ENCODE assay signal across 13 mouse cellular contexts in genomic region chr7:46236363-46236762, GRCm38 (mm10). TPM values are rescaled to one million over a fixed set of nuclear protein-coding genes. Genes with fewer than 3 reads are reported as not detected.
A peak's percentile ranks its signal among the peaks of the same experiment; 100 is the strongest.
DNase-seq lines count a peak whose midpoint lies in the region; ATAC-seq and TF ChIP-seq lines count a peak whose summit lies in the region.
"Had no signal": no experiment of that assay in that cellular context is flagged by ENCODE, and none has a peak within 500 bp of the region (broad histone marks: within the 10 kb centered on the region; RNA-seq: fewer than 3 reads in every experiment).

No protein-coding gene starts in this region.

- TF ChIP-seq POLR2A in small intestine, adult 2 months (IDR thresholded peaks at IDR 0.05; ENCODE audit: low read depth, low read length), result peak; percentile 41; the same call in 1 of the 2 replicates

- ATAC-seq in intestine, embryonic 15.5 days, result peak; percentile 76
- ATAC-seq: liver, embryonic 12.5 days had no signal

- 0 out of 2 replicates have a peak overlapping the region, but pooled peaks have one; percentile 21 for H3K9ac ChIP-seq in intestine, embryonic 15.5 days
- H3K9ac ChIP-seq: heart, embryonic 13.5 days; liver, embryonic 12.5 days had no signal

- TF ChIP-seq CTCF in gastrocnemius, adult 2 months (IDR thresholded peaks at IDR 0.05), result no peak
- TF ChIP-seq CTCF in small intestine, adult 2 months (IDR thresholded peaks at IDR 0.05; ENCODE audit: extremely low read depth, insufficient read length, insufficient replicate concordance, low read depth, low read length), result no peak

- 58% methylated on average over 15 of the region's 15 CpGs for WGBS in intestine, embryonic 15.5 days
- 37% methylated on average over 15 of the region's 15 CpGs for WGBS in small intestine, adult 2 months

- no peaks in the 10 kb centered on the region for H3K9me3 ChIP-seq in intestine, embryonic 15.5 days
- H3K9me3 ChIP-seq: heart, embryonic 13.5 days; liver, embryonic 12.5 days had no signal

- H3K27me3 ChIP-seq in intestine, embryonic 15.5 days (replicated peaks), result no peaks in the 10 kb centered on the region
- no peaks in the 10 kb centered on the region for H3K27me3 ChIP-seq in small intestine, adult 2 months (ENCODE audit: control insufficient read depth, insufficient read depth, low read length)

- 0 out of 2 replicates have a peak overlapping the region, but pooled peaks have one; percentile 81 for H3K27ac ChIP-seq in gastrocnemius, adult 2 months
- peak overlapping the region; percentile 77 for H3K27ac ChIP-seq in intestine, embryonic 15.5 days
- peak overlapping the region; percentile 98 for H3K27ac ChIP-seq in small intestine, adult 2 months (ENCODE audit: insufficient read depth, low read depth, low read length)
- H3K27ac ChIP-seq: heart, embryonic 13.5 days; liver, embryonic 12.5 days had no signal

- peak overlapping the region; percentile 49 for H3K4me2 ChIP-seq in intestine, embryonic 15.5 days (replicated peaks)
- H3K4me2 ChIP-seq: liver, embryonic 12.5 days had no signal

- intact Hi-C loops in gastrocnemius, adult 2 months (cut with DNase I), result no loop called here

- no peak for DNase-seq in gastrocnemius, adult 2 months
- DNase-seq in gastrocnemius, postnatal 10 days, result no peak
- peak; percentile 44 to 81 for DNase-seq in kidney, postnatal 25 days
- DNase-seq in frontal cortex, adult 2 months (ENCODE audit: extremely low spot score in 1 of 2, low spot score in 1 of 2), result no peak
- DNase-seq in embryo, embryonic 10.5 days (ENCODE audit: low spot score), result no peak
- no peak for DNase-seq in layer of hippocampus, adult 9-11 months
- DNase-seq: embryo, embryonic 11 days; lung, postnatal 4 days had no signal

- no peak overlapping the region for H3K4me3 ChIP-seq in gastrocnemius, adult 2 months
- peak overlapping the region; percentile 35 for H3K4me3 ChIP-seq in intestine, embryonic 15.5 days (replicated peaks)
- H3K4me3 ChIP-seq in small intestine, adult 2 months (ENCODE audit: low read depth, low read length), result peak overlapping the region; percentile 84
- H3K4me3 ChIP-seq: heart, embryonic 13.5 days; liver, embryonic 12.5 days had no signal

- no peaks in the 10 kb centered on the region for H3K36me3 ChIP-seq in intestine, embryonic 15.5 days
- peaks cover 12% of the 10 kb centered on the region for H3K36me3 ChIP-seq in small intestine, adult 2 months (ENCODE audit: control insufficient read depth, insufficient read depth, low read length)
- H3K36me3 ChIP-seq: heart, embryonic 13.5 days; liver, embryonic 12.5 days had no signal

- H3K4me1 ChIP-seq in intestine, embryonic 15.5 days (replicated peaks), result 0 out of 2 replicates have a peak, but pooled peaks cover 5% of the 10 kb centered on the region
- H3K4me1 ChIP-seq in small intestine, adult 2 months (ENCODE audit: control insufficient read depth, insufficient read depth, insufficient read length, low read length), result peaks cover 9% of the 10 kb centered on the region
- H3K4me1 ChIP-seq: liver, embryonic 12.5 days had no signal

RNA-seq across cellular contexts. Expression of gene Ush1c, which starts 1.9 kb away (rescaled TPM):
- 1 to 10 TPM; 6.2 to 9.7 TPM for total RNA-seq in gastrocnemius, adult 2 months (2021)
- total RNA-seq in gastrocnemius, postnatal 10 days (2021), result 1 to 10 TPM; 1.1 to 2.0 TPM
- 64.2 and 66.5 TPM in 2 replicates for polyA plus RNA-seq in intestine, embryonic 15.5 days (2015; fragmentation: Nextera tagmentation; extraction: Ambion mirVana)
- polyA plus RNA-seq in small intestine, adult 2 months (2012; rRNA removed), result 34.5 and 105 TPM in 2 replicates
- polyA plus RNA-seq in frontal cortex, adult 2 months (2012; rRNA removed), result 0.12 and 0.23 TPM in 2 replicates
- total RNA-seq: MEL had no signal

RNA-seq across cellular contexts. Expression of gene Otog, which starts 4.4 kb away (rescaled TPM):
- total RNA-seq in gastrocnemius, adult 2 months (2021), result 1 to 10 TPM in 1 of 2 experiments, under 1 TPM in 1; 0.33 to 1.2 TPM
- total RNA-seq in gastrocnemius, postnatal 10 days (2021), result under 1 TPM; 0.27 to 0.31 TPM
- polyA plus RNA-seq in intestine, embryonic 15.5 days (2015; fragmentation: Nextera tagmentation; extraction: Ambion mirVana), result 0.08 TPM in 2 replicates
- polyA plus RNA-seq in small intestine, adult 2 months (2012; rRNA removed), result 0.04 TPM in 1 of 2 replicates, not detected in the other
- 0.08 and 0.23 TPM in 2 replicates for polyA plus RNA-seq in frontal cortex, adult 2 months (2012; rRNA removed)
- total RNA-seq: MEL had no signal
- polyA plus RNA-seq: liver, embryonic 12.5 days had no signal

RNA-seq across cellular contexts. Expression of gene Abcc8, which starts 56.5 kb away (rescaled TPM):
- 1 to 10 TPM; 2.4 to 4.2 TPM for total RNA-seq in gastrocnemius, adult 2 months (2021)
- 1 to 10 TPM; 2.5 to 2.8 TPM for total RNA-seq in gastrocnemius, postnatal 10 days (2021)
- 7.6 and 8.1 TPM in 2 replicates for polyA plus RNA-seq in intestine, embryonic 15.5 days (2015; fragmentation: Nextera tagmentation; extraction: Ambion mirVana)
- polyA plus RNA-seq in small intestine, adult 2 months (2012; rRNA removed), result 1.3 and 2.4 TPM in 2 replicates
- polyA plus RNA-seq in frontal cortex, adult 2 months (2012; rRNA removed), result 17.7 and 17.8 TPM in 2 replicates
- total RNA-seq: MEL had no signal

Comparison
In these comparisons a context has a peak if more than half of its experiments do, and no peak if none do; other contexts are left out.
1. DNase-seq: peak in kidney, postnatal 25 days (2 of 2); none in gastrocnemius, adult 2 months (single experiment), gastrocnemius, postnatal 10 days (single experiment), frontal cortex, adult 2 months (0 of 2), embryo, embryonic 10.5 days (single experiment) and layer of hippocampus, adult 9-11 months (single experiment).
2. RNA of gene Ush1c, which starts 1.9 kb away (polyA plus RNA-seq): 34.5 to 105 TPM in small intestine, adult 2 months and 64.2 to 66.5 TPM in intestine, embryonic 15.5 days; 0.12 to 0.23 TPM in frontal cortex, adult 2 months; every median in the first group is over 10 times any median in the second.
3. Peak in every context shown above with its lines, with median percentiles within 50 percentile points of each other: H3K27ac ChIP-seq.